Mouse (Mus musculus) limb, embryonic 12.5 days (tissue): ENCODE data around the gene Fam19a5. TPM values are rescaled to one million over a fixed set of nuclear protein-coding genes. Genes with fewer than 3 reads are reported as not detected.

Experiments used
- ATAC-seq: fragments of 200-750 bp; cut with Nextera tagmentation; 2 replicates; pipeline ENCODE4 v1.8.0; 2017; ENCODE audit warnings: low read depth, moderate TSS enrichment; ENCODE audit not compliant: insufficient number of reproducible peaks, insufficient read depth, low FRiP score, low TSS enrichment
- H3K27ac ChIP-seq: fragments of 300-500 bp; sonication (generic); 2 replicates; pipeline ENCODE4 v1.5.1; 2016; ENCODE audit warnings: mild to moderate bottlenecking, moderate library complexity
- H3K27me3 ChIP-seq: fragments of 300-500 bp; sonication (generic); 2 replicates; pipeline ENCODE4 v1.6.1; 2016; ENCODE audit warnings: mild to moderate bottlenecking, moderate library complexity
- H3K36me3 ChIP-seq: fragments of 300-500 bp; sonication (generic); 2 replicates; pipeline ENCODE4 v1.6.1; 2016; ENCODE audit warnings: mild to moderate bottlenecking, moderate library complexity
- H3K4me1 ChIP-seq: fragments of 300-500 bp; sonication (generic); replicated peaks from 2 replicates; pipeline ENCODE4 v1.6.1; 2016
- H3K4me2 ChIP-seq: fragments of 300-500 bp; sonication (generic); 2 replicates; pipeline ENCODE4 v1.6.1; 2016; ENCODE audit warnings: mild to moderate bottlenecking, moderate library complexity
- H3K4me3 ChIP-seq: fragments of 300-500 bp; sonication (generic); replicated peaks from 2 replicates; pipeline ENCODE4 v1.5.1; 2016; ENCODE audit warnings: mild to moderate bottlenecking
- H3K9ac ChIP-seq: fragments of 300-500 bp; sonication (generic); replicated peaks from 2 replicates; pipeline ENCODE4 v1.6.1; 2016; ENCODE audit warnings: mild to moderate bottlenecking, moderate library complexity
- H3K9me3 ChIP-seq: fragments of 300-500 bp; sonication (generic); 2 replicates; pipeline ENCODE4 v1.6.1; 2016; ENCODE audit warnings: mild to moderate bottlenecking, moderate library complexity
- WGBS: fragments of 180-500 bp; shearing (Covaris S2); methylation state at CpG from one replicate; pipeline ENCODE4 v1.1.7; 2016; 5-methylcytosine and 5-hydroxymethylcytosine counted together
- polyA plus RNA-seq: library from polyadenylated mRNA; unstranded; fragments of >200 nt; fragmentation: Nextera tagmentation; extraction: Ambion mirVana; gene quantifications from 2 replicates; pipeline ENCODE4 v1.2.1, GENCODE M21; 2016

Gene Fam19a5
- polyA plus RNA-seq, 1 experiment from 2014 or later, result 2.6 TPM

DNA sequence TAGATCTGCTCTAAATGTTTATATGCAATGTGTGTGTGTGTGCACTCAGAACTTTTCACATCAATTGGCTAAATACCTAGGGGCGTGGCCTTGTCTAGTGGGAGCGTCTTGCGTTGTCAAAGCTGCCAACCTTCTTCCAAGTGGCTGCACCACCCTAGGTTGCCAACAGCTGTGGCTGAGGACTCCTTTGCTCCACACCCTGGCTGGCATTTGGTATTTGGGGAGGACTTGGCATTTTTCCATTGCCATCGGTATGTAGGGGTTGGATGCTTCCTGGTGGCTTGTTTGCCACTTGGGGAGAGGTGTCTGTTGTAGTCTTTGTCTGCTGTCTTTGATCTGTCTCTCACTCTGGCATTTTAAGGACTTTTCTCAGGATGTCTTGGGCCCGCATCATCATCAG lies 124.0 kb downstream of the Fam19a5 start:
- no peak for ATAC-seq
- no peak overlapping the region for H3K4me3 ChIP-seq
- no peak overlapping the region for H3K9ac ChIP-seq
- H3K36me3 ChIP-seq, result no peaks in the 10 kb centered on the region
- no peaks in the 10 kb centered on the region; the same call in 1 of the 2 replicates for H3K4me1 ChIP-seq
- WGBS, result 83% methylated on average over 5 of the region's 5 CpGs
- H3K4me2 ChIP-seq, result no peak overlapping the region
- H3K9me3 ChIP-seq, result 0 out of 2 replicates have a peak, but pooled peaks cover 6% of the 10 kb centered on the region
- 0 out of 2 replicates have a peak, but pooled peaks cover 9% of the 10 kb centered on the region for H3K27me3 ChIP-seq
- H3K27ac ChIP-seq, result no peak overlapping the region

DNA sequence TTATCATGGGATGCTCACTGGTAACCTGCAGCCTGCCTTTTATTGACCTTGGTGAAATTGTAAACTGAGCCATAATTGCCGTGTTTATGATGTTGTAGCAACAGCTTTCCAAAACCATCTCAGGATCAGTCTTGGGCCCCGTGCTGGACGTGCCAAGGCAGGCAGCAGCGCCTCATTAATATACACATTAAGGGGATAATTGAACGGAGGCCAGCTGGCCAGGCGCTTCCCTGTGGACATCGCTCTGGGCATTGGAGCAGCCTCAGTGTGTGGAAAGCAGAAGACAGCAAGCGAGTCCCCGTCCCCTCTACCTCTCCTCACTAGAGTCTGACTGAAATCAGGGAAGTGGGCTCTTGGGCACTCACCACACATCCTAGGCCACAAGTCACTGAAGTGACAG lies 127.8 kb downstream of the Fam19a5 start:
- no peak for ATAC-seq
- no peak overlapping the region for H3K9ac ChIP-seq
- H3K4me3 ChIP-seq, result no peak overlapping the region
- no peaks in the 10 kb centered on the region for H3K9me3 ChIP-seq
- H3K4me2 ChIP-seq, result no peak overlapping the region
- peaks cover 9% of the 10 kb centered on the region; the same call in 1 of the 2 replicates for H3K27me3 ChIP-seq
- no peak overlapping the region for H3K27ac ChIP-seq
- 63% methylated on average over 9 of the region's 9 CpGs for WGBS
- H3K36me3 ChIP-seq, result no peaks in the 10 kb centered on the region
- H3K4me1 ChIP-seq, result no peaks in the 10 kb centered on the region; the same call in 1 of the 2 replicates

DNA sequence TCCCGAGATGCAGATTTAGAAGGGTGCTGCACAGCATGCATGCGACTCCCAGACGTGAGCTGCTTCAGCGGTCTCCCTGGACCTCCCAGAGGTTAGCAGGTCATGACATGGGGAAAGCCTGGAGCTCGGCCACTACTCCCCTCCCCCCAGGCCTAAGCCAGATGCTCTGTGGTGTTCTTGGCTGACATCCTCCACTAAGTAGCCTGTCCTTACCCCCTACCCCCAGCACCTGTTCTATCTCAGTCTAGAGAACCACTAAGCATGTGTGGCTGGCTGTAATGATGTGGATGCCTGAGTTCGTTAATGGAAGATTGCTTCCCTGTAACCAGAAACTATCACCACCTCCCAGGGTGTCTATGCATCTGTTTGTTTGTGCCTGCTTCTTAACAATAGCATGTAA lies 134.6 kb downstream of the Fam19a5 start:
- no peak overlapping the region for H3K4me2 ChIP-seq
- H3K9ac ChIP-seq, result no peak overlapping the region
- no peak for ATAC-seq
- WGBS, result 42% methylated on average over 6 of the region's 6 CpGs
- H3K4me3 ChIP-seq, result no peak overlapping the region
- H3K27ac ChIP-seq, result no peak overlapping the region
- no peaks in the 10 kb centered on the region for H3K36me3 ChIP-seq
- H3K9me3 ChIP-seq, result no peaks in the 10 kb centered on the region
- no peaks in the 10 kb centered on the region for H3K4me1 ChIP-seq
- H3K27me3 ChIP-seq, result peaks cover 3% of the 10 kb centered on the region; the same call in 1 of the 2 replicates

DNA sequence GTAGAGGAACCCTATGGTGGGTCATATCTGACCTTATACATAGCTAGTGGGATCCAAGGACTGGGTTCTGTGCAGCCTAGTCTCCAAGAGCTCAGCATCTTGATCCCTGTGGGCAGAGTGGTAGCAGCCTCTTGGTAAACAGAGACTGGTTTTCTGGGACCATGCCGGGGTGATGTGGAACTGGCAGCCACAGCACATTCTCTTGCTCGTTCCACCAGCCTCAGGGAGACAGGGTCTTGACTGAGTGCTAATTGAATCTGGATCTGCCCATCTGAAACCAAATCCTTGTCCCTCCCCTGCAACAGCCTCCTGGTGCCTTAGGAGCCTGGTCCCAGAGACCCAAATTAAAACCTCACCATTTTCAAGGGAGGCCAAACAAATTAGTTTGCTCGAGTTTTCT lies 138.3 kb downstream of the Fam19a5 start:
- Histone ChIP-seq H3K9ac (no peak overlapping the region), H3K4me1 (peaks cover 8% of the 10 kb centered on the region), H3K36me3 (no peaks in the 10 kb centered on the region), H3K27ac (no peak overlapping the region), H3K4me2 (no peak overlapping the region), H3K27me3 (peaks cover 6% of the 10 kb centered on the region; the same call in 1 of the 2 replicates), H3K9me3 (no peaks in the 10 kb centered on the region), H3K4me3 (no peak overlapping the region)
- no peak for ATAC-seq
- WGBS, result 60% methylated on average over 3 of the region's 3 CpGs

DNA sequence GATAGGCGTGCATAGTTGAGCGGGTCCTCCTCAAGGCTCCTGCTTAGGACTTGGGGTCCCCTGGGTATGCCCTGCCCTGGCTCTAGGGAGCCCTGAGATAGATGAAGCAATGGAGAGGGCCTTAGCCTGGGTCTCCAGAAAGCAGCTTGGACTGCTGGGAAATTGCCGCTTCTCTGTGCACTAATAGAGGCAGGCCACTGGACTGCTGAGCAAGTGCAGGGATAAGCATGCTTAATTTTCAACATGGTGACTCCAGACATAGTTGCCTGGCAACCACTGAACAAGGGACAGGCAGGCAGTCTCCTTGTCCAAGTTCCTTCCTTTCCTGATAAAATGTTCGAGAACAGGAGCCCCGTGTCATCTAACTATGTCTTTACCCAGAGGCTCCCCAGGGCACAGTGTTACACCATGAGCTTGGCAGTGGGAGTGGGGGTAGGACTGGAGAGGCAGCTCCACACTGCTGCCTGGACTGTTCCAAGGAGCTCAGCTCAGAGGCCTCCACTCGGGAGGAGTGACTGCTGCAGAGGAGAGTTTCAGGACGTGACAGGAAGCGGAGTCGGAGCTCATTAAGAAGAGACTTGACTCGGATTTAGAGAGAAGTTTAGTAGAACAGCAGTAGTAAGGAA lies 142.4 kb downstream of the Fam19a5 start:
- ATAC-seq, result no peak
- H3K9ac ChIP-seq, result no peak overlapping the region
- H3K27ac ChIP-seq, result no peak overlapping the region
- no peaks in the 10 kb centered on the region for H3K9me3 ChIP-seq
- peaks cover 8% of the 10 kb centered on the region for H3K4me1 ChIP-seq
- no peak overlapping the region for H3K4me2 ChIP-seq
- peaks cover 3% of the 10 kb centered on the region; the same call in 1 of the 2 replicates for H3K27me3 ChIP-seq
- no peaks in the 10 kb centered on the region for H3K36me3 ChIP-seq
- no peak overlapping the region for H3K4me3 ChIP-seq
- 65% methylated on average over 10 of the region's 10 CpGs for WGBS

DNA sequence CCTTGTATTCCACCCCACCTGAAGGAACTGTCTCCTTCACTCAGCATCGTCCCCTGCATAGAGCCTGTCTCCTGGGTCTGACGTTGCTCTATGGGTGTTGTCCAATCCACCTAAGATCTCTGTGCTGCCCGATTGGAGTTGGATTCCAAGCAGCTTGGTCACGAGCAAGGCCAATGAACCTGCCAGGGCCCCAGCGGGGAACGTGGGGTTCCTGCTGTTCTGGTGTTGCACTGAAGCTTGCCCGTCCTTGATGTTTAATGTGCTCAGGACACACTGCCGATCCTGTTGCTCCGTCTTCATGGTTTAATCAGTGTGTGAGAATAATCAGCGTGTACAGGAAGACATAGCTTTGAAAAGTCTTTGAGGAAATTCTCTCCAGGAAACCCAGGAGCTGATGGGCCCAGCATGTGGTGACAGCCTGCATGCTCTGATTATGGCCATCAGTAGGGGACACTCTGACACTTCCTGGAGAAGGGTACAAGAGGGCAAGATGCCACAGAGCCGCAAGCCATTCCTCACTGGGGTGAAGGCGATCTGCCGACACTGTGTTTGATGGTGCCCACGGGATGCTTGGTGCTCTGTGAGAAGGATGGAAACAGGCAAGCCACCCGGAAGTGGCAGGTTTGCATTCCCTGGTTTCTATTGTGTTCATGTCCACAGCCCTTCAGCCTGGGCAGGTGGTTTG lies 147.3 kb downstream of the Fam19a5 start:
- Histone ChIP-seq H3K4me2 (no peak overlapping the region), H3K9ac (no peak overlapping the region), H3K27ac (no peak overlapping the region), H3K9me3 (no peaks in the 10 kb centered on the region), H3K36me3 (no peaks in the 10 kb centered on the region), H3K4me1 (peaks cover 13% of the 10 kb centered on the region), H3K4me3 (no peak overlapping the region), H3K27me3 (peaks cover under 1% of the 10 kb centered on the region; the same call in 1 of the 2 replicates)
- no peak for ATAC-seq
- 72% methylated on average over 15 of the region's 15 CpGs for WGBS

DNA sequence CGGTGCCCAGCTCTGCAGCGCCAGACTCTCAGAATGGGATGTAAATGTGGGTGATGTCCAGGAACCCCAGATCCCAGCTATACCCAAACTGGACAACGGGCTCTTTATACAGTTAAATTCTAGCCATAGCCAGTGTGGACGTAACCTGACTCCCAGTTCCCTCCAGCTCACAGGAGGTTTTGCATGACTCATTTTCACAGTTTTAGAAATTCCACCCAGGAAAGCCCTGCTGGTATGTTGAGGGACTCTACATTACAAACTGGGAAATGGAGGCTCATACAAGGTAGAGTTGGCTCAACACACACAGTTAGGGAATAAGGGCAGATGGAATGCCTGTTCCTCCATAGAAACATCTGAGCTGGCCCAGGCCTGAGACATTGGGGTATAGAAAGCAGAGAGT lies 147.9 kb downstream of the Fam19a5 start:
- Histone ChIP-seq H3K36me3 (no peaks in the 10 kb centered on the region), H3K4me1 (peaks cover 8% of the 10 kb centered on the region), H3K4me3 (no peak overlapping the region), H3K4me2 (no peak overlapping the region), H3K27me3 (no peaks in the 10 kb centered on the region; the same call in 1 of the 2 replicates), H3K9ac (no peak overlapping the region), H3K9me3 (no peaks in the 10 kb centered on the region), H3K27ac (no peak overlapping the region)
- 72% methylated on average over 4 of the region's 4 CpGs for WGBS
- no peak for ATAC-seq

DNA sequence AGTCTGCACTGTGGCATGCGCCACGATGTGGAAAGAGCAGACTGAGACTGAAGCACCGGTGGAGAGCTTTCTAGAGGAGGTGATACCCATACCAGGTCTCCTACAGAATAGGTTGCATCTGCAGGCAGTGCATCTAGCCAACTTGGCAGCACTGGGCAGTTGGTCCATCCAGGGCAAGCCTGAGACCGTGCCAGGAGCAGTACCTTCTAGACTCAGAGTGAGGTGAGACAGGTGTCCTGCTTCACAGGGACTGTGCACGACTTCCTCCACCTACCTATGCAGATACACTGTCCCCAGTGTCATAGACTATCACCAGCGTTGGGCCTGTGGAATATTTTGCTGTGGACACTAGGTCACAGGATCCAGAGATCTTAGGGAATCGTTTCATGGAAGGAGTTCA lies 148.3 kb downstream of the Fam19a5 start:
- no peaks in the 10 kb centered on the region for H3K9me3 ChIP-seq
- no peaks in the 10 kb centered on the region; the same call in 1 of the 2 replicates for H3K27me3 ChIP-seq
- H3K4me3 ChIP-seq, result no peak overlapping the region
- H3K36me3 ChIP-seq, result no peaks in the 10 kb centered on the region
- 88% methylated on average over 7 of the region's 7 CpGs for WGBS
- H3K9ac ChIP-seq, result no peak overlapping the region
- ATAC-seq, result no peak
- no peak overlapping the region for H3K4me2 ChIP-seq
- peaks cover 8% of the 10 kb centered on the region for H3K4me1 ChIP-seq
- no peak overlapping the region for H3K27ac ChIP-seq

DNA sequence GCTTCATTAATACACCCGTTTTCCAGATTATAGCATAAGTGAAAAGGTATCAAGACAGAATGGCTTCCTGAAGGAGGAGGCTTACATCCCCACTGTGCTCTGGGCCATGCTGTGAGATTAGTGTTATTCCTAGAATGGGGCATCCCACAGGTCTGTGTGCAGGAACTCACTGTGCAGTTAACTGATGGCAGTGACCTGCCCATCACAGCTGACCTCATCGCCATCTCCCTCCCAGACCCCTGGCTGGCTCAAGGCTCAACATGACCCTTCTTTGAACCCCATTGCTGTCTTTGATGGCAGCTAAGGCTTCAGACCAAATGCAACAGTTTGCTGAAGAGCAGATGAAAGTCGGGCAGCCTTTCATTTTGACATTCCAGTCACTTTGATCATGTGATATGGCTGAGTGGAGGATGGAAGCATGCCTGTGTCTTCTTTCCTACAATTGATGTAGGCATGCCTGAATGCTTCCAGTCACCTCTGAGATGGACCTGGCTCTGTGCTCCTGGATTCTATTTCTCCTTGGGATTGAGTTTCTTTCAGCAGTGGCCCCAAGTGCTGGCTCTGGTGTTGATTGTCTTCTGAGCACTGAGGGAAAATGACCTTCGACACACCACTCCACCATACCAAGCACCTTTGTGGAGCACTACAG lies 148.9 kb downstream of the Fam19a5 start:
- H3K27ac ChIP-seq, result no peak overlapping the region
- H3K4me2 ChIP-seq, result no peak overlapping the region
- no peaks in the 10 kb centered on the region; the same call in 1 of the 2 replicates for H3K27me3 ChIP-seq
- no peak overlapping the region for H3K4me3 ChIP-seq
- 69% methylated on average over 4 of the region's 4 CpGs for WGBS
- H3K9ac ChIP-seq, result no peak overlapping the region
- no peaks in the 10 kb centered on the region for H3K9me3 ChIP-seq
- H3K4me1 ChIP-seq, result peaks cover 10% of the 10 kb centered on the region
- H3K36me3 ChIP-seq, result no peaks in the 10 kb centered on the region
- no peak for ATAC-seq

DNA sequence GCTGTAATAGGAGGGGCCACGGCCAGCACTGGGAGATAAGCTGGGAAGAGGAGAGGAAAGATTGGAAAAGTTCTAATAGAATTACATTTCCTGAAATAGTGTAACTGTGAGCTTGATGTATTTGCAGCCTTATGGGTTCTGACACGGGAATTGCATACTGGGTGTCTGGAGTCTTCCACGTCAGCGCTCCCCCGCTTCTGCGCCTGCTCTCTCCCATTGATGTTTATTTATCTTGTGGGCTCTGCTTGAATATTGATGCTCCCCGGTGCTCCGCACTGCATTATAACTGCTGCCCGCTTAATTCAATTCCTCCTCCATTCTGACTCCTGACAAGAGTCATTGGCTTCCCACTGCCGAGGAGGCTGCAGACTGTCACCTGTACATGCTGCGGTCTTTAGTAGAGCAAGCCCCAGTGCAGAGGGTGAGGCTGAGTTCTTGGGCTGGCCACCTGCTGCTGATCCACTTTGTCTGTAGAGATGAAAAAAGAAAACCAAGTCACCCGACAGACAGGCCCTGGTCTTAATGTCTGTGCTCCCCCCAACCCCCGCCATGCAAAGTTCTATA lies 153.4 kb downstream of the Fam19a5 start:
- H3K4me1 ChIP-seq, result peaks cover 16% of the 10 kb centered on the region
- no peaks in the 10 kb centered on the region; the same call in 1 of the 2 replicates for H3K27me3 ChIP-seq
- no peak overlapping the region for H3K27ac ChIP-seq
- H3K4me3 ChIP-seq, result no peak overlapping the region
- H3K36me3 ChIP-seq, result no peaks in the 10 kb centered on the region
- H3K4me2 ChIP-seq, result no peak overlapping the region
- no peak overlapping the region for H3K9ac ChIP-seq
- peaks cover 15% of the 10 kb centered on the region; the same call in 1 of the 2 replicates for H3K9me3 ChIP-seq
- WGBS, result 90% methylated on average over 13 of the region's 13 CpGs
- ATAC-seq, result no peak
